Mouse (Mus musculus) MEL (cell line): ENCODE results near the gene Ccdc170. TPM values are rescaled to one million over a fixed set of nuclear protein-coding genes. Genes with fewer than 3 reads are reported as not detected.

Experiments
- DNase-seq: peaks from one replicate; pipeline ENCODE4 v3.0.0; 2011; ENCODE audit warnings: low read depth, low spot score
- H3K27ac ChIP-seq: 2 replicates; pipeline ENCODE4 v1.5.1; 2012; ENCODE audit warnings: low read depth, mild to moderate bottlenecking, control low read depth, low read length, moderate library complexity; ENCODE audit not compliant: control insufficient read depth
- H3K27me3 ChIP-seq, 2 experiments: fragments of 150-350 bp in 1 of 2; sonication (generic) in 1 of 2; 2 replicates each; pipeline ENCODE4 v1.6.1; 2012; ENCODE audit warnings: low read length in 2 of 2, mild to moderate bottlenecking in 2 of 2, improper control_type of control experiment in 1 of 2, moderate library complexity in 1 of 2; ENCODE audit not compliant: insufficient read depth in 2 of 2, control insufficient read depth in 1 of 2
- H3K36me3 ChIP-seq, 2 experiments: 2 replicates each; pipeline ENCODE4 v1.6.1; 2012 to 2014; ENCODE audit warnings: low read length in 2 of 2, improper control_type of control experiment in 1 of 2, inconsistent platforms in 1 of 2, mild to moderate bottlenecking in 1 of 2; ENCODE audit not compliant: insufficient read depth in 2 of 2, control insufficient read depth in 1 of 2
- H3K4me1 ChIP-seq, 2 experiments: fragments of 150-350 bp in 1 of 2; sonication (generic) in 1 of 2; 2 replicates each; pipeline ENCODE4 v1.6.1; 2012; ENCODE audit warnings: low read length in 2 of 2, improper control_type of control experiment in 1 of 2, mild to moderate bottlenecking in 1 of 2; ENCODE audit not compliant: insufficient read depth in 2 of 2, control insufficient read depth in 1 of 2
- H3K4me3 ChIP-seq, 2 experiments: fragments of 150-350 bp in 1 of 2; sonication (generic) in 1 of 2; 2 replicates each; pipeline ENCODE4 v1.5.1; 2012; ENCODE audit warnings: low read depth in 2 of 2, low read length in 2 of 2, mild to moderate bottlenecking in 2 of 2, moderate library complexity in 2 of 2, control low read depth in 1 of 2, improper control_type of control experiment in 1 of 2; ENCODE audit not compliant: control insufficient read depth in 1 of 2, insufficient read depth in 1 of 2
- H3K79me2 ChIP-seq: 2 replicates; pipeline ENCODE4 v1.6.1; 2012; ENCODE audit warnings: mild to moderate bottlenecking, low read length, moderate library complexity; ENCODE audit not compliant: control insufficient read depth, poor library complexity, insufficient read depth
- H3K9ac ChIP-seq: 2 replicates; pipeline ENCODE4 v1.6.1; 2012; ENCODE audit warnings: low read depth, mild to moderate bottlenecking, control low read depth, low read length, moderate library complexity; ENCODE audit not compliant: control insufficient read depth, poor library complexity, severe bottlenecking
- H3K9me3 ChIP-seq: fragments of 150-350 bp; sonication (generic); replicated peaks from 2 replicates; pipeline ENCODE4 v1.6.1; 2012; ENCODE audit warnings: mild to moderate bottlenecking, low read length, improper control_type of control experiment, moderate library complexity; ENCODE audit not compliant: insufficient read depth
- CHD1 ChIP-seq: IDR thresholded peaks from 2 replicates; pipeline ENCODE4 v1.6.1; 2012; ENCODE audit warnings: low read depth, mild to moderate bottlenecking, inconsistent platforms, low read length, improper control_type of control experiment
- E2F4 ChIP-seq: IDR thresholded peaks from 2 replicates; pipeline ENCODE4 v1.6.1; 2011; ENCODE audit warnings: low read depth, low read length, improper control_type of control experiment, borderline replicate concordance
- ETS1 ChIP-seq: IDR thresholded peaks from 2 replicates; pipeline ENCODE4 v1.6.1; 2012; ENCODE audit warnings: low read depth, mild to moderate bottlenecking, inconsistent platforms, low read length, improper control_type of control experiment, moderate library complexity
- JUND ChIP-seq: IDR thresholded peaks from 2 replicates; pipeline ENCODE4 v1.6.1; 2011; ENCODE audit warnings: low read depth, mild to moderate bottlenecking, improper control_type of control experiment, low read length
- MAFK ChIP-seq: IDR thresholded peaks from 2 replicates; pipeline ENCODE4 v1.6.1; 2011; ENCODE audit warnings: low read depth, mild to moderate bottlenecking, low read length, improper control_type of control experiment, borderline replicate concordance
- MYB ChIP-seq: IDR thresholded peaks from 2 replicates; pipeline ENCODE4 v1.6.1; 2011; ENCODE audit warnings: mild to moderate bottlenecking, low read depth, low read length, improper control_type of control experiment
- MYC ChIP-seq: IDR thresholded peaks from 2 replicates; pipeline ENCODE4 v1.6.1; 2011; ENCODE audit warnings: low read depth, mild to moderate bottlenecking, low read length, improper control_type of control experiment, moderate library complexity
- RAD21 ChIP-seq: IDR thresholded peaks from 2 replicates; pipeline ENCODE4 v1.6.1; 2011; ENCODE audit warnings: mild to moderate bottlenecking, low read depth, low read length, improper control_type of control experiment
- SIN3A ChIP-seq: IDR thresholded peaks from 2 replicates; pipeline ENCODE4 v1.6.1; 2012; ENCODE audit warnings: low read length, improper control_type of control experiment, inconsistent platforms
- TAL1 ChIP-seq: IDR thresholded peaks from 2 replicates; pipeline ENCODE4 v1.6.1; 2012; ENCODE audit warnings: mild to moderate bottlenecking, inconsistent platforms, low read length, moderate library complexity, mixed read lengths
- TCF12 ChIP-seq: IDR thresholded peaks from 2 replicates; pipeline ENCODE4 v1.6.1; 2014; ENCODE audit warnings: low read depth, mild to moderate bottlenecking, inconsistent platforms, low read length, improper control_type of control experiment, moderate library complexity
- USF1 ChIP-seq: IDR thresholded peaks from 2 replicates; pipeline ENCODE4 v1.6.1; 2014; ENCODE audit warnings: low read depth, mild to moderate bottlenecking, inconsistent platforms, low read length, improper control_type of control experiment, moderate library complexity
- ZMIZ1 ChIP-seq: IDR thresholded peaks from 2 replicates; pipeline ENCODE4 v1.6.1; 2012; ENCODE audit warnings: low read depth, mild to moderate bottlenecking, inconsistent platforms, low read length, improper control_type of control experiment, moderate library complexity
- ZNF384 ChIP-seq: IDR thresholded peaks from 2 replicates; pipeline ENCODE4 v1.6.1; 2012; ENCODE audit warnings: low read depth, mild to moderate bottlenecking, inconsistent platforms, low read length, improper control_type of control experiment
- polyA plus RNA-seq, 2 experiments: library from polyadenylated mRNA; stranded (reverse) in 1 of 2; unstranded in 1 of 2; fragments of >175 nt in 1 of 2; fragments of >200 nt in 1 of 2; gene quantifications; 2 replicates each; pipeline versions ENCODE4 v1.2.1 to v1.2.4; 2012; ENCODE audit warnings: low replicate concordance in 2 of 2, low read depth in 1 of 2; ENCODE audit not compliant: insufficient read length in 2 of 2, insufficient read depth in 1 of 2, missing spikeins in 1 of 2
- total RNA-seq: library from RNA; depleted of rRNA; stranded (reverse); fragments of 300-350 nt; gene quantifications from 2 replicates; pipeline ENCODE4 v1.2.3, GENCODE M21; 2012

The Ccdc170 gene
- total and polyA plus RNA-seq, 3 experiments = not detected

- Histone ChIP-seq H3K4me1 (no peaks in the 10 kb centered on the region), H3K27me3 (no peaks in the 10 kb centered on the region), H3K79me2 (no peaks in the 10 kb centered on the region), H3K36me3 (no peaks in the 10 kb centered on the region), H3K9me3 (no peaks in the 10 kb centered on the region), H3K9ac (no peak overlapping the region), H3K27ac (no peak overlapping the region), H3K4me3 (no peak overlapping the region)
- DNase-seq = no peak
- no peak for TF ChIP-seq ZMIZ1
- no peak for TF ChIP-seq CHD1
- no peak for TF ChIP-seq MYB
These were observed 48.4 kb downstream of the Ccdc170 start for GRCm38 (mm10) chr10:4530638-4531235.

- H3K4me1 ChIP-seq = no peaks in the 10 kb centered on the region
- H3K4me3 ChIP-seq = no peak overlapping the region
- no peaks in the 10 kb centered on the region for H3K79me2 ChIP-seq
- no peak for TF ChIP-seq MYC
- no peak for TF ChIP-seq CHD1
- no peak for TF ChIP-seq JUND
- TF ChIP-seq TAL1 = no peak
- H3K9ac ChIP-seq = no peak overlapping the region
- H3K27ac ChIP-seq = no peak overlapping the region
- no peak for DNase-seq
- no peaks in the 10 kb centered on the region for H3K36me3 ChIP-seq
- no peaks in the 10 kb centered on the region for H3K9me3 ChIP-seq
- no peaks in the 10 kb centered on the region for H3K27me3 ChIP-seq
These were observed 49.6 kb downstream of the Ccdc170 start for GRCm38 (mm10) chr10:4531933-4532332.

- Histone ChIP-seq H3K9ac (no peak overlapping the region), H3K27ac (no peak overlapping the region), H3K4me1 (no peaks in the 10 kb centered on the region), H3K27me3 (no peaks in the 10 kb centered on the region), H3K9me3 (no peaks in the 10 kb centered on the region), H3K36me3 (no peaks in the 10 kb centered on the region), H3K4me3 (no peak overlapping the region), H3K79me2 (no peaks in the 10 kb centered on the region)
- TF ChIP-seq ETS1 = no peak
- TF ChIP-seq E2F4 = no peak
- TF ChIP-seq MAFK = no peak
- TF ChIP-seq RAD21 = no peak
- no peak for TF ChIP-seq ZNF384
- TF ChIP-seq TCF12 = no peak
- no peak for TF ChIP-seq ZMIZ1
- no peak for TF ChIP-seq JUND
- TF ChIP-seq USF1 = no peak
- no peak for TF ChIP-seq MYB
- no peak for TF ChIP-seq SIN3A
- no peak for TF ChIP-seq CHD1
- DNase-seq = no peak
These were observed 50.4 kb downstream of the Ccdc170 start for GRCm38 (mm10) chr10:4532731-4533130.
